Mouse (Mus musculus) stomach, embryonic 16.5 days (tissue): ENCODE data around the gene Nr5a1. TPM values are rescaled to one million over a fixed set of nuclear protein-coding genes. Genes with fewer than 3 reads are reported as not detected.

Source experiments
- ATAC-seq: fragments of 200-750 bp; cut with Nextera tagmentation; 2 replicates; pipeline ENCODE4 v1.8.0; 2017; ENCODE audit warnings: moderate number of reproducible peaks, moderate TSS enrichment; ENCODE audit not compliant: insufficient read depth, low FRiP score
- H3K27ac ChIP-seq: fragments of 300-500 bp; sonication (generic); 2 replicates; pipeline ENCODE4 v1.5.1; 2014; ENCODE audit warnings: low read length
- H3K27me3 ChIP-seq: fragments of 300-500 bp; sonication (generic); 2 replicates; pipeline ENCODE4 v1.6.1; 2014; ENCODE audit warnings: low read length, control low read depth, mixed read lengths; ENCODE audit not compliant: control insufficient read depth, insufficient read depth
- H3K36me3 ChIP-seq: fragments of 300-500 bp; sonication (generic); 2 replicates; pipeline ENCODE4 v1.6.1; 2014; ENCODE audit warnings: low read length; ENCODE audit not compliant: control insufficient read depth, insufficient read depth
- H3K4me1 ChIP-seq: fragments of 300-500 bp; sonication (generic); 2 replicates; pipeline ENCODE4 v1.6.1; 2014; ENCODE audit warnings: low read length, control low read depth, mixed read lengths; ENCODE audit not compliant: control insufficient read depth, insufficient read depth
- H3K4me2 ChIP-seq: fragments of 300-500 bp; sonication (generic); 2 replicates; pipeline ENCODE4 v1.6.1; 2014; ENCODE audit warnings: low read depth, low read length, mixed read lengths
- H3K4me3 ChIP-seq: fragments of 300-500 bp; sonication (generic); replicated peaks from 2 replicates; pipeline ENCODE4 v1.5.1; 2014; ENCODE audit warnings: mild to moderate bottlenecking, low read length
- H3K9ac ChIP-seq: fragments of 300-500 bp; sonication (generic); 2 replicates; pipeline ENCODE4 v1.6.1; 2014; ENCODE audit warnings: low read length
- H3K9me3 ChIP-seq: fragments of 300-500 bp; sonication (generic); replicated peaks from 2 replicates; pipeline ENCODE4 v1.6.1; 2016; ENCODE audit warnings: low read length, control low read depth; ENCODE audit not compliant: control insufficient read depth
- WGBS: fragments of 180-500 bp; shearing (Covaris S2); extraction: QIAGEN DNeasy Blood & Tissue Kit; methylation state at CpG from one replicate; pipeline ENCODE4 v1.1.7; 2014; 5-methylcytosine and 5-hydroxymethylcytosine counted together
- polyA plus RNA-seq: library from polyadenylated mRNA; unstranded; fragments of >200 nt; fragmentation: Nextera tagmentation; extraction: Ambion mirVana; gene quantifications from 2 replicates; pipeline ENCODE4 v1.2.1, GENCODE M21; 2015

The Nr5a1 gene
- polyA plus RNA-seq, 1 experiment from 2014 or later = 1.5 TPM

- WGBS = 71% methylated on average over 7 of the region's 7 CpGs
- no peak for ATAC-seq
- Histone ChIP-seq H3K9ac (no peak overlapping the region), H3K4me2 (no peak overlapping the region), H3K9me3 (no peaks in the 10 kb centered on the region), H3K4me1 (peaks cover 6% of the 10 kb centered on the region; the same call in 1 of the 2 replicates), H3K27ac (no peak overlapping the region), H3K4me3 (no peak overlapping the region), H3K27me3 (no peaks in the 10 kb centered on the region), H3K36me3 (no peaks in the 10 kb centered on the region)
Observed at GRCm38 (mm10) chr2:38647661-38648060, 66.7 kb downstream of the Nr5a1 start.

- no peaks in the 10 kb centered on the region for H3K36me3 ChIP-seq
Observed at GRCm38 (mm10) chr2:38647201-38647606, 67.1 kb downstream of the Nr5a1 start.

GRCm38 (mm10) chr2:38645936-38646335 lies 68.4 kb downstream of the Nr5a1 start:
- ATAC-seq = no peak
- WGBS = 2% methylated on average over 3 of the region's 3 CpGs
- H3K27me3 ChIP-seq = no peaks in the 10 kb centered on the region
- H3K27ac ChIP-seq = no peak overlapping the region
- no peak overlapping the region for H3K4me2 ChIP-seq
- peaks cover 9% of the 10 kb centered on the region; the same call in 1 of the 2 replicates for H3K4me1 ChIP-seq
- no peak overlapping the region for H3K4me3 ChIP-seq
- no peak overlapping the region for H3K9ac ChIP-seq
- H3K9me3 ChIP-seq = no peaks in the 10 kb centered on the region
- H3K36me3 ChIP-seq = peaks cover 10% of the 10 kb centered on the region; the same call in 1 of the 2 replicates

More at GRCm38 (mm10) chr2:38647201-38647606, 67.1 kb downstream of the Nr5a1 start:
- WGBS = 60% methylated on average over 8 of the region's 8 CpGs
- Histone ChIP-seq H3K9ac (no peak overlapping the region), H3K4me1 (peaks cover 9% of the 10 kb centered on the region; the same call in 1 of the 2 replicates), H3K27ac (no peak overlapping the region), H3K9me3 (no peaks in the 10 kb centered on the region), H3K4me2 (no peak overlapping the region), H3K27me3 (no peaks in the 10 kb centered on the region), H3K4me3 (no peak overlapping the region)
- ATAC-seq = no peak

- WGBS = 2% methylated on average over 52 of the region's 52 CpGs
- peaks cover 18% of the 10 kb centered on the region; the same call in 1 of the 2 replicates for H3K36me3 ChIP-seq
Observed at GRCm38 (mm10) chr2:38643625-38644427, 70.5 kb downstream of the Nr5a1 start, which contains the start of gene Psmb7. Psmb7 (minus strand) TSS chr2:38644087.

More at GRCm38 (mm10) chr2:38643625-38644427, 70.5 kb downstream of the Nr5a1 start, which contains the start of gene Psmb7:
- Histone ChIP-seq H3K4me1 (peaks cover 9% of the 10 kb centered on the region; the same call in 1 of the 2 replicates), H3K4me3 (peak within 1 kb of the TSS; percentile 82), H3K27ac (0 out of 2 replicates have a peak within 1 kb of the TSS, but pooled peaks have one; percentile 39), H3K9ac (peak within 1 kb of the TSS; percentile 85), H3K9me3 (no peaks in the 10 kb centered on the region), H3K4me2 (peak within 1 kb of the TSS; percentile 75), H3K27me3 (no peaks in the 10 kb centered on the region)
- peak; percentile 89 for ATAC-seq

Other genes with a start within 250 kb of the Nr5a1 start
- 111 and 122 TPM in 2 replicates for gene Nek6, start 202.9 kb downstream of the Nr5a1 start, polyA plus RNA-seq
- 211 and 213 TPM in 2 replicates for gene Psmb7, start 70.5 kb downstream of the Nr5a1 start, polyA plus RNA-seq
- gene Nr6a1, start 213.1 kb upstream of the Nr5a1 start, polyA plus RNA-seq = 1.5 and 1.8 TPM in 2 replicates
- gene Olfml2a, start 217.4 kb upstream of the Nr5a1 start, polyA plus RNA-seq = 4.5 and 5.0 TPM in 2 replicates